Mouse (Mus musculus) cerebellum, postnatal 25 days (tissue): Measurements from ENCODE around the gene Ggcx.
"Not testable (repeated sequence)": the region's sequence is repeated elsewhere in the genome, so short reads cannot be mapped to it uniquely, and the experiment has no call there.

Experiments
- DNase-seq, 2 experiments: peaks; one replicate each; pipeline ENCODE4 v3.0.0; 2021; ENCODE audit warnings: mixed read lengths in 2 of 2

Ggcx gene

GRCm38 (mm10) chr6:72430989-72431921, 17.1 kb downstream of the Ggcx start:
- no peak for DNase-seq

- no peak for DNase-seq
Observed at GRCm38 (mm10) chr6:72432153-72432552, 18.0 kb downstream of the Ggcx start.

- no peak for DNase-seq
Observed at GRCm38 (mm10) chr6:72438226-72438625, 24.1 kb downstream of the Ggcx start.

- peak; percentile 91 to 95 for DNase-seq
Observed at GRCm38 (mm10) chr6:72438862-72439354, 24.8 kb downstream of the Ggcx start.

- peak; percentile 97 to 98 for DNase-seq
Observed at GRCm38 (mm10) chr6:72439355-72440185, 25.5 kb downstream of the Ggcx start, which contains the start of gene Mat2a. Mat2a (minus strand) TSS chr6:72439558.

- peak; percentile 43 to 57 for DNase-seq
Observed at GRCm38 (mm10) chr6:72440186-72440990, 26.3 kb downstream of the Ggcx start.

GRCm38 (mm10) chr6:72442921-72443604, 29.0 kb downstream of the Ggcx start:
- DNase-seq = no peak

GRCm38 (mm10) chr6:72445011-72445410, 30.9 kb downstream of the Ggcx start:
- no peak for DNase-seq

- DNase-seq = no peak
Observed at GRCm38 (mm10) chr6:72447487-72447886, 33.4 kb downstream of the Ggcx start.

- DNase-seq = not testable (repeated sequence)
Observed at GRCm38 (mm10) chr6:72451778-72452177, 37.7 kb downstream of the Ggcx start.

- no peak for DNase-seq
Observed at GRCm38 (mm10) chr6:72452329-72452728, 38.2 kb downstream of the Ggcx start.

GRCm38 (mm10) chr6:72453578-72453977, 39.5 kb downstream of the Ggcx start:
- no peak for DNase-seq

- DNase-seq = no peak
Observed at GRCm38 (mm10) chr6:72454072-72454746, 40.1 kb downstream of the Ggcx start.

- peak in 1 of 2 experiments; percentile 17 for DNase-seq
Observed at GRCm38 (mm10) chr6:72454833-72455373, 40.8 kb downstream of the Ggcx start.

- DNase-seq = no peak
Observed at GRCm38 (mm10) chr6:72456567-72456966, 42.5 kb downstream of the Ggcx start.

- no peak for DNase-seq
Observed at GRCm38 (mm10) chr6:72458418-72458817, 44.3 kb downstream of the Ggcx start.

- no peak for DNase-seq
Observed at GRCm38 (mm10) chr6:72458921-72459320, 44.8 kb downstream of the Ggcx start.

GRCm38 (mm10) chr6:72460036-72460801, 46.1 kb downstream of the Ggcx start:
- no peak for DNase-seq

GRCm38 (mm10) chr6:72462550-72463257, 48.6 kb downstream of the Ggcx start:
- DNase-seq = not testable (repeated sequence)
